Mouse (Mus musculus) myocyte (in vitro differentiated cells): ENCODE measurements around the gene Paqr3. TPM values are rescaled to one million over a fixed set of nuclear protein-coding genes. Genes with fewer than 3 reads are reported as not detected.

ENCODE experiments used
- H3K27me3 ChIP-seq: one replicate; pipeline ENCODE4 v1.6.1; 2011; ENCODE audit not compliant: control insufficient read depth, insufficient read depth, insufficient read length
- H3K36me3 ChIP-seq: one replicate; pipeline ENCODE4 v1.6.1; 2011; ENCODE audit not compliant: control insufficient read depth, insufficient read depth
- H3K4me2 ChIP-seq: one replicate; pipeline ENCODE4 v1.6.1; 2011; ENCODE audit warnings: low read depth, control low read depth
- H3K4me3 ChIP-seq: one replicate; pipeline ENCODE4 v1.5.1; 2011; ENCODE audit warnings: mild to moderate bottlenecking, control low read depth, moderate library complexity
- H3K79me2 ChIP-seq: one replicate; pipeline ENCODE4 v1.6.1; 2011; ENCODE audit not compliant: control insufficient read depth, insufficient read depth
- H3ac ChIP-seq: one replicate; pipeline ENCODE4 v1.6.1; 2011; ENCODE audit not compliant: control insufficient read depth, insufficient read length
- CEBPB ChIP-seq: IDR thresholded peaks from 2 replicates; pipeline ENCODE4 v1.6.1; 2011; ENCODE audit warnings: mild to moderate bottlenecking, moderate library complexity; ENCODE audit not compliant: poor library complexity, insufficient read depth, severe bottlenecking
- E2F4 ChIP-seq: IDR thresholded peaks from one replicate; pipeline ENCODE4 v1.6.1; 2011; ENCODE audit warnings: mild to moderate bottlenecking, control low read depth, moderate library complexity; ENCODE audit not compliant: insufficient read depth
- MAX ChIP-seq: IDR thresholded peaks from one replicate; pipeline ENCODE4 v1.6.1; 2011; ENCODE audit warnings: low read depth, mild to moderate bottlenecking, control low read depth
- MYOD1 ChIP-seq, 3 experiments: IDR thresholded peaks; one replicate each; pipeline ENCODE4 v1.6.1; 2011; ENCODE audit warnings: control low read depth in 2 of 3, low read depth in 2 of 3, mild to moderate bottlenecking in 2 of 3, moderate library complexity in 1 of 3; ENCODE audit not compliant: insufficient read length in 2 of 3, control insufficient read depth in 1 of 3
- MYOG ChIP-seq, 3 experiments: IDR thresholded peaks; one replicate each; pipeline ENCODE4 v1.6.1; 2011; ENCODE audit warnings: control low read depth in 2 of 3, low read depth in 2 of 3, mild to moderate bottlenecking in 2 of 3; ENCODE audit not compliant: insufficient read length in 2 of 3, control insufficient read depth in 1 of 3, insufficient read depth in 1 of 3
- POLR2A ChIP-seq: IDR thresholded peaks from one replicate; pipeline ENCODE4 v1.6.1; 2011; ENCODE audit warnings: low read depth, mild to moderate bottlenecking, control low read depth, moderate library complexity; ENCODE audit not compliant: insufficient read length
- POLR2AphosphoS2 ChIP-seq: IDR thresholded peaks from one replicate; pipeline ENCODE4 v1.6.1; 2011; ENCODE audit warnings: low read depth, control low read depth; ENCODE audit not compliant: insufficient read length
- REST ChIP-seq: IDR thresholded peaks from one replicate; pipeline ENCODE4 v1.6.1; 2011; ENCODE audit warnings: mild to moderate bottlenecking, control low read depth, moderate library complexity; ENCODE audit not compliant: insufficient read depth, insufficient read length
- SRF ChIP-seq: IDR thresholded peaks from one replicate; pipeline ENCODE4 v1.6.1; 2011; ENCODE audit warnings: low read depth; ENCODE audit not compliant: control insufficient read depth, insufficient read length
- TCF12 ChIP-seq: IDR thresholded peaks from one replicate; pipeline ENCODE4 v1.6.1; 2011; ENCODE audit warnings: mild to moderate bottlenecking, control low read depth; ENCODE audit not compliant: poor library complexity, insufficient read depth, severe bottlenecking
- TCF3 ChIP-seq: IDR thresholded peaks from one replicate; pipeline ENCODE4 v1.6.1; 2011; ENCODE audit warnings: low read depth, control low read depth; ENCODE audit not compliant: insufficient read length
- USF1 ChIP-seq: IDR thresholded peaks from one replicate; pipeline ENCODE4 v1.6.1; 2011; ENCODE audit warnings: low read depth, mild to moderate bottlenecking, control low read depth, moderate library complexity
- polyA plus RNA-seq: library from polyadenylated mRNA; unstranded; fragments of >200 nt; fragmentation: generic; extraction: Trizol; gene quantifications from one replicate; pipeline ENCODE4 v1.2.1, GENCODE M21; 2012; ENCODE audit warnings: missing spikeins

The Paqr3 gene
- polyA plus RNA-seq, 1 experiment = 24.7 TPM

GRCm38 (mm10) chr5:97090034-97090784 is 21.2 kb downstream of the Paqr3 start:
- Histone ChIP-seq H3K79me2 (no peaks in the 10 kb centered on the region), H3K4me2 (peak overlapping the region; percentile 25), H3K27me3 (no peaks in the 10 kb centered on the region), H3K4me3 (no peak overlapping the region), H3K36me3 (peaks cover 48% of the 10 kb centered on the region), H3ac (no peak overlapping the region)
- TF ChIP-seq CEBPB (no peak), TCF3 (peak; percentile 38), MYOG (IDR thresholded peaks at IDR 0.05; ENCODE audit: control insufficient read depth in 1 of 3, insufficient read depth in 1 of 3, insufficient read length in 2 of 3, low read depth in 2 of 3) (peak in 2 of 3 experiments; percentile 57 to 71), USF1 (peak; percentile 76), REST (no peak), MYOD1 (IDR thresholded peaks at IDR 0.05; ENCODE audit: control insufficient read depth in 1 of 3, insufficient read length in 2 of 3, low read depth in 2 of 3) (peak; percentile 79 to 96 (median 89)), TCF12 (peak; percentile 60)

DNA sequence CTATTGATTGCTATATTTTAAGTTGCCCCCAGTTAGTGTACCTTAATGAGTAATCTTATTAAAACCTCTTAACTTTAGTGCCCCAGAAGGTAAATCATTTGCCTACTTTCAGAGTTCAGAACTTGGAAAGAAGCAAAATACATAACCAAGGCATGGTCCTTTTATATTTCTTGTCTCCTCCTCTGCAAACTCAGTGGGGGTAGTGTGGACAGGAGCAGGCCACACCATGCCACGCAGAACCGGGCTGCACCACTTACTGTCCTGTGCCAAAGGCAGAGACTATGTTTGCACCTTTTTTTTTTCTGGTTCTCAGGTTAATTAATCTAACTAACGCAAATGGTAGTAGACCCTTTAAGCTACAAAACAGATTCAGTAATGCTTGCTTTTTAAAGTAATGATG is 22.0 kb downstream of the Paqr3 start:
- Histone ChIP-seq H3ac (no peak overlapping the region), H3K4me2 (peak overlapping the region; percentile 25), H3K36me3 (peaks cover 49% of the 10 kb centered on the region), H3K27me3 (no peaks in the 10 kb centered on the region), H3K79me2 (no peaks in the 10 kb centered on the region), H3K4me3 (no peak overlapping the region)
- TF ChIP-seq MYOD1 (IDR thresholded peaks at IDR 0.05; ENCODE audit: control insufficient read depth in 1 of 3, insufficient read length in 2 of 3, low read depth in 2 of 3) = no peak
- TF ChIP-seq TCF3 = no peak
- no peak for TF ChIP-seq MYOG (IDR thresholded peaks at IDR 0.05; ENCODE audit: control insufficient read depth in 1 of 3, insufficient read depth in 1 of 3, insufficient read length in 2 of 3, low read depth in 2 of 3)
- TF ChIP-seq POLR2AphosphoS2 = no peak
- TF ChIP-seq POLR2A = no peak
- TF ChIP-seq E2F4 = no peak
- no peak for TF ChIP-seq TCF12
- TF ChIP-seq MAX = no peak
- TF ChIP-seq REST = no peak
- no peak for TF ChIP-seq SRF
- no peak for TF ChIP-seq USF1
- TF ChIP-seq CEBPB = no peak

- Histone ChIP-seq H3K36me3 (peaks cover 48% of the 10 kb centered on the region), H3K4me3 (no peak overlapping the region), H3K79me2 (no peaks in the 10 kb centered on the region), H3K27me3 (no peaks in the 10 kb centered on the region), H3ac (no peak overlapping the region), H3K4me2 (no peak overlapping the region)
- TF ChIP-seq SRF = no peak
- TF ChIP-seq REST = no peak
- TF ChIP-seq POLR2A = no peak
- no peak for TF ChIP-seq TCF3
- no peak for TF ChIP-seq E2F4
- TF ChIP-seq MYOG (IDR thresholded peaks at IDR 0.05; ENCODE audit: control insufficient read depth in 1 of 3, insufficient read depth in 1 of 3, insufficient read length in 2 of 3, low read depth in 2 of 3) = no peak
- no peak for TF ChIP-seq TCF12
- no peak for TF ChIP-seq CEBPB
- TF ChIP-seq MAX = no peak
- no peak for TF ChIP-seq POLR2AphosphoS2
- no peak for TF ChIP-seq USF1
- no peak for TF ChIP-seq MYOD1 (IDR thresholded peaks at IDR 0.05; ENCODE audit: control insufficient read depth in 1 of 3, insufficient read length in 2 of 3, low read depth in 2 of 3)
Observed at GRCm38 (mm10) chr5:97088231-97088630, 23.2 kb downstream of the Paqr3 start.

DNA sequence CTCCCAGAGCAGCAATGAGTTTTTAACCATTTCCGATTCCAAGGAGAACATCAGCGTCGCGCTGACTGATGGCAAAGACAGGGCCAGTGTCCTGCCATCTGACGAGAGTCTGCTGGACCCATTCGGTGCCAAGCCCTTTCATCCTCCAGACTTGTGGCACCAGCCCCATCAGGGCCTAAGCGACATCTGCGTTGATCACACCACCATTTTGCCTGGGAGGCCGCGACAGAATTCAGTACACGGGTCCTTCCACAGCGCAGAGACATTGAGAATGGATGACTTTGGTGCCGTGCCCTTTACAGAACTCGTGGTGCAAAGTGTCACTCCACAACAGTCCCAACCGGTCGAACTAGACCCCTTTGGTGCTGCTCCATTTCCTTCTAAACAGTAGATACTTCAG is 23.6 kb downstream of the Paqr3 start:
- H3ac ChIP-seq = no peak overlapping the region
- H3K36me3 ChIP-seq = peaks cover 45% of the 10 kb centered on the region
- no peak overlapping the region for H3K4me2 ChIP-seq
- TF ChIP-seq POLR2AphosphoS2 (peak; percentile 45), POLR2A (no peak)
- no peak overlapping the region for H3K4me3 ChIP-seq
- no peaks in the 10 kb centered on the region for H3K27me3 ChIP-seq
- H3K79me2 ChIP-seq = no peaks in the 10 kb centered on the region

GRCm38 (mm10) chr5:97087030-97087630 is 24.3 kb downstream of the Paqr3 start:
- H3K4me2 ChIP-seq = no peak overlapping the region
- no peaks in the 10 kb centered on the region for H3K27me3 ChIP-seq
- TF ChIP-seq POLR2AphosphoS2 (peak; percentile 23), TCF3 (no peak)
- no peaks in the 10 kb centered on the region for H3K79me2 ChIP-seq
- peaks cover 45% of the 10 kb centered on the region for H3K36me3 ChIP-seq
- H3K4me3 ChIP-seq = no peak overlapping the region
- H3ac ChIP-seq = no peak overlapping the region
